Mouse (Mus musculus) right cerebral cortex, adult 18-20 months (tissue): ENCODE results near the gene Zfp687.
"Not testable (repeated sequence)": the region's sequence is repeated elsewhere in the genome, so short reads cannot be mapped to it uniquely, and the experiment has no call there.

ENCODE experiments used
- DNase-seq: peaks from one replicate; pipeline ENCODE4 v3.0.0; 2022; ENCODE audit warnings: mixed read lengths

Zfp687 gene

GRCm38 (mm10) chr3:95015337-95015872 is at the start of gene Zfp687:
Zfp687 (minus strand) TSS chr3:95015448.
- peak; percentile 100 for DNase-seq

- no peak for DNase-seq
Measured at GRCm38 (mm10) chr3:95063741-95064140, 48.5 kb upstream of the Zfp687 start.

GRCm38 (mm10) chr3:95058078-95058477 is 42.8 kb upstream of the Zfp687 start:
- peak; percentile 80 for DNase-seq

- DNase-seq: no peak
Measured at GRCm38 (mm10) chr3:95056275-95056674, 41.0 kb upstream of the Zfp687 start.

- peak; percentile 26 for DNase-seq
Measured at GRCm38 (mm10) chr3:95054481-95055260, 39.4 kb upstream of the Zfp687 start.

GRCm38 (mm10) chr3:95053701-95054100 is 38.5 kb upstream of the Zfp687 start:
- peak; percentile 35 for DNase-seq

- peak; percentile 33 for DNase-seq
Measured at GRCm38 (mm10) chr3:95052959-95053358, 37.7 kb upstream of the Zfp687 start.

- DNase-seq: no peak
Measured at GRCm38 (mm10) chr3:95047914-95048313, 32.7 kb upstream of the Zfp687 start.

GRCm38 (mm10) chr3:95046462-95047057 is 31.3 kb upstream of the Zfp687 start:
- DNase-seq: no peak

- DNase-seq: no peak
Measured at GRCm38 (mm10) chr3:95043251-95043650, 28.0 kb upstream of the Zfp687 start.

- DNase-seq: no peak
Measured at GRCm38 (mm10) chr3:95042838-95043229, 27.6 kb upstream of the Zfp687 start.

- DNase-seq: peak; percentile 98
Measured at GRCm38 (mm10) chr3:95042166-95042837, 27.1 kb upstream of the Zfp687 start, which contains the start of gene Psmd4. Psmd4 (minus strand) TSS chr3:95042614.

- DNase-seq: no peak
Measured at GRCm38 (mm10) chr3:95041625-95042024, 26.4 kb upstream of the Zfp687 start.

- DNase-seq: no peak
Measured at GRCm38 (mm10) chr3:95029953-95030352, 14.7 kb upstream of the Zfp687 start.

GRCm38 (mm10) chr3:95029291-95029827 is 14.1 kb upstream of the Zfp687 start:
- DNase-seq: not testable (repeated sequence)

- no peak for DNase-seq
Measured at GRCm38 (mm10) chr3:95028603-95029002, 13.4 kb upstream of the Zfp687 start.

GRCm38 (mm10) chr3:95027701-95028100 is 12.5 kb upstream of the Zfp687 start:
- DNase-seq: peak; percentile 70

- no peak for DNase-seq
Measured at GRCm38 (mm10) chr3:95027057-95027645, 11.9 kb upstream of the Zfp687 start.

GRCm38 (mm10) chr3:95025202-95025601 is 10.0 kb upstream of the Zfp687 start:
- DNase-seq: no peak

- peak; percentile 50 for DNase-seq
Measured at GRCm38 (mm10) chr3:95024551-95024950, 9.3 kb upstream of the Zfp687 start.

GRCm38 (mm10) chr3:95020956-95021355 is 5.7 kb upstream of the Zfp687 start:
- not testable (repeated sequence) for DNase-seq

- DNase-seq: no peak
Measured at GRCm38 (mm10) chr3:95018741-95019140, 3.5 kb upstream of the Zfp687 start.
